Mouse (Mus musculus) midbrain, postnatal 0 days (tissue): ENCODE measurements at regions not wholly inside any gene's neighbourhood (a gene's known extent, or its start where the extent isn't known, plus 50 kb on each side); places are given as distances from the start of the nearest gene placed in this dataset.

Source experiments
- ATAC-seq: fragments of 200-750 bp; cut with Nextera tagmentation; 2 replicates; pipeline ENCODE4 v1.8.0; 2017; ENCODE audit warnings: moderate number of reproducible peaks, mild to moderate bottlenecking, moderate TSS enrichment, moderate library complexity; ENCODE audit not compliant: low FRiP score
- DNase-seq: peaks from one replicate; pipeline ENCODE4 v3.0.0-alpha.2; 2015; ENCODE audit warnings: low spot score
- H3K27ac ChIP-seq: fragments of 300-500 bp; sonication (generic); 2 replicates; pipeline ENCODE4 v1.5.1; 2014; ENCODE audit warnings: low read depth, mild to moderate bottlenecking, low read length, mixed read lengths
- H3K27me3 ChIP-seq: fragments of 300-500 bp; sonication (generic); 2 replicates; pipeline ENCODE4 v1.6.1; 2014; ENCODE audit warnings: low read length, control low read depth, mixed read lengths; ENCODE audit not compliant: insufficient read depth
- H3K36me3 ChIP-seq: fragments of 300-500 bp; sonication (generic); 2 replicates; pipeline ENCODE4 v1.6.1; 2014; ENCODE audit warnings: low read length, control low read depth, mixed read lengths; ENCODE audit not compliant: insufficient read depth
- H3K4me1 ChIP-seq: fragments of 300-500 bp; sonication (generic); 2 replicates; pipeline ENCODE4 v1.6.1; 2014; ENCODE audit warnings: mild to moderate bottlenecking, control low read depth, antibody characterized with exemption, low read length, mixed read lengths; ENCODE audit not compliant: insufficient read depth
- H3K4me2 ChIP-seq: fragments of 300-500 bp; sonication (generic); 2 replicates; pipeline ENCODE4 v1.6.1; 2014; ENCODE audit warnings: low read depth, mild to moderate bottlenecking, low read length, mixed read lengths; ENCODE audit not compliant: poor library complexity, severe bottlenecking
- H3K4me3 ChIP-seq: fragments of 300-500 bp; sonication (generic); 2 replicates; pipeline ENCODE4 v1.5.1; 2014; ENCODE audit warnings: low read depth, mild to moderate bottlenecking, low read length, moderate library complexity
- H3K9ac ChIP-seq: fragments of 300-500 bp; sonication (generic); replicated peaks from 2 replicates; pipeline ENCODE4 v1.6.1; 2014; ENCODE audit warnings: mild to moderate bottlenecking, low read length, moderate library complexity, mixed read lengths; ENCODE audit not compliant: poor library complexity, severe bottlenecking
- H3K9me3 ChIP-seq: fragments of 300-500 bp; sonication (generic); 2 replicates; pipeline ENCODE4 v1.6.1; 2016; ENCODE audit warnings: low read length, control low read depth
- CTCF ChIP-seq: IDR thresholded peaks from 2 replicates; pipeline ENCODE4 v1.5.1; 2016; ENCODE audit warnings: antibody characterized with exemption, mild to moderate bottlenecking
- WGBS: fragments of 180-500 bp; shearing (Covaris S2); extraction: QIAGEN DNeasy Blood & Tissue Kit; methylation state at CpG from one replicate; pipeline ENCODE4 v1.1.7; 2014; 5-methylcytosine and 5-hydroxymethylcytosine counted together

- Histone ChIP-seq H3K4me1 (no peaks in the 10 kb centered on the region), H3K27ac (no peak overlapping the region), H3K27me3 (no peaks in the 10 kb centered on the region), H3K4me2 (no peak overlapping the region), H3K9me3 (no peaks in the 10 kb centered on the region), H3K9ac (no peak overlapping the region), H3K4me3 (no peak overlapping the region), H3K36me3 (no peaks in the 10 kb centered on the region)
- no peak for DNase-seq
- TF ChIP-seq CTCF = no peak
- no peak for ATAC-seq
- 87% methylated on average over 12 of the region's 12 CpGs for WGBS
Measured at GRCm38 (mm10) chr16:91985211-91985610, 72.9 kb upstream of the Mrps6 start.

DNA sequence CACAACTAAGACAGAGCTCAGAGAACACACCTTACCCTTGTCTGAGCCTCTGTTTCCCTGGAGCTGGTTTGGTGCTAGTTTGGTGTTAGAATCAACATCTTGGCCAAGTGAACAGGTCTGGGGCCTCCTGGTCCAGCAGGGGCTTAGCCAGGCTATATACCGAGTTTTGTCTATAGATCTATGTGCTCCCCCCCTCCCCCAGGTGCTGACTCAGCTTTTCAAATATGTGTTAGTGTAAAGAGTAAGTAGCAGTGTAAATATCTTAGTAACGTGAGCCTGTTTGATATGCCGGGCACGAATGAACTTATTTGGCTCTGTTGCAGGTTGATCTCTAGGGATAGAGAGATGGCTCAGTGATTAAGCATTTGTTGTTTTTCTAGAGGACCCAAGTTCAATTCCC is 68.7 kb upstream of the Mrps6 start:
- Histone ChIP-seq H3K4me2 (no peak overlapping the region), H3K9me3 (no peaks in the 10 kb centered on the region), H3K27me3 (no peaks in the 10 kb centered on the region), H3K27ac (no peak overlapping the region), H3K9ac (no peak overlapping the region), H3K4me3 (no peak overlapping the region), H3K4me1 (no peaks in the 10 kb centered on the region), H3K36me3 (no peaks in the 10 kb centered on the region)
- TF ChIP-seq CTCF = no peak
- WGBS = 90% methylated on average over 4 of the region's 4 CpGs
- no peak for DNase-seq
- no peak for ATAC-seq

GRCm38 (mm10) chr16:91995459-91996190 is 62.4 kb upstream of the Mrps6 start:
- no peak for TF ChIP-seq CTCF
- H3K9me3 ChIP-seq = no peaks in the 10 kb centered on the region
- H3K27ac ChIP-seq = no peak overlapping the region
- peaks cover 6% of the 10 kb centered on the region; the same call in 1 of the 2 replicates for H3K4me1 ChIP-seq
- ATAC-seq (no peak), DNase-seq (peak; percentile 65)
- 0 out of 2 replicates have a peak overlapping the region, but pooled peaks have one; percentile 10 for H3K4me3 ChIP-seq
- H3K4me2 ChIP-seq = peak overlapping the region; percentile 32
- H3K27me3 ChIP-seq = no peaks in the 10 kb centered on the region
- H3K9ac ChIP-seq = no peak overlapping the region
- 24% methylated on average over 13 of the region's 13 CpGs for WGBS
- H3K36me3 ChIP-seq = no peaks in the 10 kb centered on the region

DNA sequence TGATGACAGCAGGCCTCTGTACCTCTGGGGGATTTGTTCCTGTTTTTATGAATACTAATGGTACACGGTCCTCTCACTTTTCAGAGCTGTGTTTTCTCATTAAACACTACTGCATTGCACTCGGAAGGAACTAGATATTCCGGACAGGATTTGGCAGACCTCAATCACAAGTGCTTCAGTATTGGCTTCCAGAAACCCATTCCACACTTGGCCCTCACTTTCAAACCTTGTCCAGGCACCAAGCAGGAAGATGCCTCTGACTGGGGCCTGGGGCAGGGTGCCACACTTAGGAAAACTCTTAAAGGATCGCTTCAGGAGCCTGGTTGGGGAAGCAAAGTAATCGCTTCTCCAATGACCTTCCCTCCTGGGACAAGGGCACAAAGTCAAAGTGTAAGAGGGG is 50.7 kb upstream of the Mrps6 start:
- DNase-seq (no peak), ATAC-seq (no peak)
- Histone ChIP-seq H3K36me3 (no peaks in the 10 kb centered on the region), H3K4me2 (no peak overlapping the region), H3K9ac (no peak overlapping the region), H3K9me3 (no peaks in the 10 kb centered on the region), H3K27ac (no peak overlapping the region), H3K4me3 (no peak overlapping the region), H3K4me1 (no peaks in the 10 kb centered on the region), H3K27me3 (no peaks in the 10 kb centered on the region)
- TF ChIP-seq CTCF = no peak
- 91% methylated on average over 5 of the region's 5 CpGs for WGBS
